Mouse (Mus musculus) liver, embryonic 13.5 days (tissue): ENCODE results near the gene Rps21. TPM values are rescaled to one million over a fixed set of nuclear protein-coding genes. Genes with fewer than 3 reads are reported as not detected.

Source experiments
- ATAC-seq: fragments of 200-750 bp; cut with Nextera tagmentation; 2 replicates; pipeline ENCODE4 v1.8.0; 2017; ENCODE audit warnings: low read depth, mild to moderate bottlenecking, moderate number of reproducible peaks, moderate library complexity
- DNase-seq: peaks from one replicate; pipeline ENCODE4 v3.0.0; 2022
- H3K27ac ChIP-seq: fragments of 300-500 bp; sonication (generic); 2 replicates; pipeline ENCODE4 v1.5.1; 2015; ENCODE audit warnings: moderate library complexity, mild to moderate bottlenecking, inconsistent platforms
- H3K27me3 ChIP-seq: fragments of 300-500 bp; sonication (generic); 2 replicates; pipeline ENCODE4 v1.6.1; 2015; ENCODE audit warnings: mild to moderate bottlenecking, inconsistent platforms
- H3K36me3 ChIP-seq: fragments of 300-500 bp; sonication (generic); 2 replicates; pipeline ENCODE4 v1.6.1; 2015; ENCODE audit warnings: mild to moderate bottlenecking, inconsistent platforms
- H3K4me1 ChIP-seq: fragments of 300-500 bp; sonication (generic); replicated peaks from 2 replicates; pipeline ENCODE4 v1.6.1; 2015; ENCODE audit warnings: inconsistent platforms
- H3K4me2 ChIP-seq: fragments of 300-500 bp; sonication (generic); 2 replicates; pipeline ENCODE4 v1.6.1; 2015; ENCODE audit warnings: inconsistent platforms, mild to moderate bottlenecking, moderate library complexity
- H3K4me3 ChIP-seq: fragments of 300-500 bp; sonication (generic); replicated peaks from 2 replicates; pipeline ENCODE4 v1.5.1; 2015; ENCODE audit warnings: mild to moderate bottlenecking, inconsistent platforms
- H3K9ac ChIP-seq: fragments of 300-500 bp; sonication (generic); 2 replicates; pipeline ENCODE4 v1.6.1; 2015; ENCODE audit warnings: mild to moderate bottlenecking, inconsistent platforms
- H3K9me3 ChIP-seq: fragments of 300-500 bp; sonication (generic); replicated peaks from 2 replicates; pipeline ENCODE4 v1.6.1; 2016; ENCODE audit warnings: inconsistent platforms
- WGBS: fragments of 180-500 bp; shearing (Covaris S2); methylation state at CpG from one replicate; pipeline ENCODE4 v1.1.7; 2015; ENCODE audit not compliant: insufficient replicate concordance; 5-methylcytosine and 5-hydroxymethylcytosine counted together
- polyA plus RNA-seq: library from polyadenylated mRNA; unstranded; fragments of >200 nt; fragmentation: Nextera tagmentation; extraction: Ambion mirVana; gene quantifications from 2 replicates; pipeline ENCODE4 v1.2.1, GENCODE M21; 2015

The Rps21 gene
- polyA plus RNA-seq, 1 experiment from 2014 or later: 552 TPM

GRCm38 (mm10) chr2:180292026-180292425 lies 34.8 kb downstream of the Rps21 start:
- no peak overlapping the region for H3K9ac ChIP-seq
- WGBS: 45% methylated on average over 4 of the region's 4 CpGs
- no peak overlapping the region for H3K4me2 ChIP-seq
- no peaks in the 10 kb centered on the region for H3K36me3 ChIP-seq
- ATAC-seq (no peak), DNase-seq (no peak)
- H3K4me1 ChIP-seq: peaks cover 8% of the 10 kb centered on the region
- no peaks in the 10 kb centered on the region for H3K9me3 ChIP-seq
- H3K4me3 ChIP-seq: no peak overlapping the region
- no peaks in the 10 kb centered on the region for H3K27me3 ChIP-seq
- no peak overlapping the region for H3K27ac ChIP-seq

- WGBS: 59% methylated on average over 8 of the region's 8 CpGs
- Histone ChIP-seq H3K27me3 (no peaks in the 10 kb centered on the region), H3K27ac (no peak overlapping the region), H3K4me1 (peaks cover 8% of the 10 kb centered on the region), H3K9ac (no peak overlapping the region), H3K36me3 (no peaks in the 10 kb centered on the region), H3K4me2 (no peak overlapping the region), H3K4me3 (no peak overlapping the region), H3K9me3 (no peaks in the 10 kb centered on the region)
- ATAC-seq (no peak), DNase-seq (no peak)
Measured at GRCm38 (mm10) chr2:180292906-180293305, 35.7 kb downstream of the Rps21 start.

- Histone ChIP-seq H3K4me1 (peaks cover 16% of the 10 kb centered on the region), H3K4me3 (no peak overlapping the region), H3K9ac (no peak overlapping the region), H3K9me3 (no peaks in the 10 kb centered on the region), H3K27ac (no peak overlapping the region), H3K27me3 (no peaks in the 10 kb centered on the region), H3K36me3 (no peaks in the 10 kb centered on the region), H3K4me2 (no peak overlapping the region)
- 33% methylated on average over 2 of the region's 2 CpGs for WGBS
- ATAC-seq (peak; percentile 10; the same call in 1 of the 2 replicates), DNase-seq (no peak)
Measured at GRCm38 (mm10) chr2:180300252-180300651, 43.1 kb downstream of the Rps21 start.

GRCm38 (mm10) chr2:180300771-180301170 lies 43.6 kb downstream of the Rps21 start:
- ATAC-seq (peak; percentile 64), DNase-seq (no peak)
- no peak overlapping the region for H3K4me2 ChIP-seq
- H3K4me3 ChIP-seq: no peak overlapping the region
- no peaks in the 10 kb centered on the region for H3K27me3 ChIP-seq
- no peak overlapping the region for H3K27ac ChIP-seq
- WGBS: 7% methylated on average over 5 of the region's 5 CpGs
- H3K9ac ChIP-seq: no peak overlapping the region
- H3K36me3 ChIP-seq: no peaks in the 10 kb centered on the region
- H3K9me3 ChIP-seq: no peaks in the 10 kb centered on the region
- H3K4me1 ChIP-seq: peaks cover 16% of the 10 kb centered on the region

- 63% methylated on average over 4 of the region's 4 CpGs for WGBS
- DNase-seq: no peak
- H3K36me3 ChIP-seq: no peaks in the 10 kb centered on the region
- H3K4me1 ChIP-seq: peaks cover 16% of the 10 kb centered on the region
- H3K27me3 ChIP-seq: no peaks in the 10 kb centered on the region
- H3K9me3 ChIP-seq: no peaks in the 10 kb centered on the region
- no peak for ATAC-seq
- no peak overlapping the region for H3K27ac ChIP-seq
- no peak overlapping the region for H3K9ac ChIP-seq
- no peak overlapping the region for H3K4me2 ChIP-seq
- no peak overlapping the region for H3K4me3 ChIP-seq
Measured at GRCm38 (mm10) chr2:180302201-180302600, 45.0 kb downstream of the Rps21 start.

GRCm38 (mm10) chr2:180303468-180303867 lies 46.3 kb downstream of the Rps21 start:
- Histone ChIP-seq H3K4me1 (peaks cover 16% of the 10 kb centered on the region), H3K4me2 (no peak overlapping the region), H3K9me3 (no peaks in the 10 kb centered on the region), H3K27me3 (no peaks in the 10 kb centered on the region), H3K9ac (no peak overlapping the region), H3K4me3 (no peak overlapping the region), H3K27ac (no peak overlapping the region), H3K36me3 (no peaks in the 10 kb centered on the region)
- 69% methylated on average over 12 of the region's 12 CpGs for WGBS
- DNase-seq (no peak), ATAC-seq (no peak)

- H3K9ac ChIP-seq: no peak overlapping the region
- no peaks in the 10 kb centered on the region for H3K36me3 ChIP-seq
- H3K27ac ChIP-seq: no peak overlapping the region
- DNase-seq: no peak
- peaks cover 16% of the 10 kb centered on the region for H3K4me1 ChIP-seq
- H3K4me3 ChIP-seq: no peak overlapping the region
- WGBS: 41% methylated on average over 4 of the region's 4 CpGs
- no peaks in the 10 kb centered on the region for H3K27me3 ChIP-seq
- H3K9me3 ChIP-seq: no peaks in the 10 kb centered on the region
- no peak overlapping the region for H3K4me2 ChIP-seq
- ATAC-seq: no peak
Measured at GRCm38 (mm10) chr2:180304554-180304953, 47.4 kb downstream of the Rps21 start.

GRCm38 (mm10) chr2:180305490-180305889 lies 48.3 kb downstream of the Rps21 start:
- Histone ChIP-seq H3K9ac (no peak overlapping the region), H3K36me3 (no peaks in the 10 kb centered on the region), H3K27me3 (no peaks in the 10 kb centered on the region), H3K4me1 (peaks cover 7% of the 10 kb centered on the region), H3K9me3 (no peaks in the 10 kb centered on the region), H3K4me2 (no peak overlapping the region), H3K27ac (no peak overlapping the region), H3K4me3 (no peak overlapping the region)
- DNase-seq: no peak
- WGBS: 57% methylated on average over 3 of the region's 3 CpGs
- ATAC-seq: no peak

- Histone ChIP-seq H3K27me3 (no peaks in the 10 kb centered on the region), H3K36me3 (no peaks in the 10 kb centered on the region), H3K4me3 (no peak overlapping the region), H3K9me3 (no peaks in the 10 kb centered on the region), H3K9ac (no peak overlapping the region), H3K4me2 (no peak overlapping the region), H3K4me1 (peaks cover 2% of the 10 kb centered on the region), H3K27ac (no peak overlapping the region)
- 33% methylated on average over 2 of the region's 2 CpGs for WGBS
- DNase-seq (no peak), ATAC-seq (no peak)
Measured at GRCm38 (mm10) chr2:180306009-180306408, 48.8 kb downstream of the Rps21 start.

- no peak for ATAC-seq
- 64% methylated on average over 8 of the region's 8 CpGs for WGBS
- DNase-seq: no peak
- no peak overlapping the region for H3K9ac ChIP-seq
- no peaks in the 10 kb centered on the region for H3K4me1 ChIP-seq
- no peak overlapping the region for H3K4me2 ChIP-seq
- no peaks in the 10 kb centered on the region for H3K9me3 ChIP-seq
- no peak overlapping the region for H3K4me3 ChIP-seq
- H3K27ac ChIP-seq: no peak overlapping the region
- no peaks in the 10 kb centered on the region for H3K36me3 ChIP-seq
- no peaks in the 10 kb centered on the region for H3K27me3 ChIP-seq
Measured at GRCm38 (mm10) chr2:180306423-180307168, 49.4 kb downstream of the Rps21 start.

- no peak overlapping the region for H3K4me3 ChIP-seq
- no peak for DNase-seq
- WGBS: 31% methylated on average over 2 of the region's 2 CpGs
Measured at GRCm38 (mm10) chr2:180307680-180308079, 50.5 kb downstream of the Rps21 start.

More at GRCm38 (mm10) chr2:180307680-180308079, 50.5 kb downstream of the Rps21 start:
- no peaks in the 10 kb centered on the region for H3K36me3 ChIP-seq
- H3K27me3 ChIP-seq: no peaks in the 10 kb centered on the region
- H3K4me1 ChIP-seq: no peaks in the 10 kb centered on the region
- H3K9ac ChIP-seq: no peak overlapping the region
- ATAC-seq: no peak
- no peak overlapping the region for H3K27ac ChIP-seq
- H3K9me3 ChIP-seq: no peaks in the 10 kb centered on the region
- no peak overlapping the region for H3K4me2 ChIP-seq
